Mouse (Mus musculus) frontal cortex, adult 2 months (tissue): Measurements from ENCODE around the gene Gemin8. TPM values are rescaled to one million over a fixed set of nuclear protein-coding genes. Genes with fewer than 3 reads are reported as not detected.

ENCODE experiments used
- DNase-seq, 2 experiments: peaks; one replicate each; pipeline ENCODE4 v3.0.0; 2022; ENCODE audit warnings: low spot score in 1 of 2; ENCODE audit errors: extremely low spot score in 1 of 2
- polyA plus RNA-seq: library from polyadenylated mRNA; depleted of rRNA; stranded (reverse); fragments of >200 nt; gene quantifications from 2 replicates; pipeline ENCODE4 v1.2.3, GENCODE M21; 2012; rRNA removed

Gemin8 gene
- 15.6 and 16.4 TPM in 2 replicates for polyA plus RNA-seq

GRCm38 (mm10) chrX:166169892-166170799 lies at the start of gene Gemin8:
Gene Gemin8 (plus strand): TSS chrX:166170454.
- DNase-seq: peak; percentile 94 to 96

GRCm38 (mm10) chrX:166147158-166147846 lies 23.0 kb upstream of the Gemin8 start:
- peak in 1 of 2 experiments; percentile 44 for DNase-seq

- DNase-seq: no peak
Measured at GRCm38 (mm10) chrX:166162773-166163172, 7.5 kb upstream of the Gemin8 start.

GRCm38 (mm10) chrX:166167307-166167706 lies 2.9 kb upstream of the Gemin8 start:
- peak in 1 of 2 experiments; percentile 80 for DNase-seq

- no peak for DNase-seq
Measured at GRCm38 (mm10) chrX:166167923-166168322, 2.3 kb upstream of the Gemin8 start.

GRCm38 (mm10) chrX:166170800-166171738 lies 815 bp downstream of the Gemin8 start:
- no peak for DNase-seq

- no peak for DNase-seq
Measured at GRCm38 (mm10) chrX:166172041-166172440, 1.8 kb downstream of the Gemin8 start.

- DNase-seq: no peak
Measured at GRCm38 (mm10) chrX:166172661-166173060, 2.4 kb downstream of the Gemin8 start.

GRCm38 (mm10) chrX:166173796-166174195 lies 3.5 kb downstream of the Gemin8 start:
- peak; percentile 11 to 50 for DNase-seq

GRCm38 (mm10) chrX:166177929-166178328 lies 7.7 kb downstream of the Gemin8 start:
- DNase-seq: no peak

GRCm38 (mm10) chrX:166183094-166183493 lies 12.8 kb downstream of the Gemin8 start:
- no peak for DNase-seq

GRCm38 (mm10) chrX:166185327-166185913 lies 15.2 kb downstream of the Gemin8 start:
- DNase-seq: no peak

- no peak for DNase-seq
Measured at GRCm38 (mm10) chrX:166187803-166188202, 17.5 kb downstream of the Gemin8 start.

- DNase-seq: no peak
Measured at GRCm38 (mm10) chrX:166196327-166196726, 26.1 kb downstream of the Gemin8 start.

- DNase-seq: no peak
Measured at GRCm38 (mm10) chrX:166198266-166198665, 28.0 kb downstream of the Gemin8 start.

GRCm38 (mm10) chrX:166199812-166200211 lies 29.6 kb downstream of the Gemin8 start:
- DNase-seq: no peak

GRCm38 (mm10) chrX:166214576-166214975 lies 44.3 kb downstream of the Gemin8 start:
- peak; percentile 46 to 66 for DNase-seq

- DNase-seq: no peak
Measured at GRCm38 (mm10) chrX:166216248-166216647, 46.0 kb downstream of the Gemin8 start.

- DNase-seq: peak; percentile 42 to 76
Measured at GRCm38 (mm10) chrX:166216720-166217119, 46.5 kb downstream of the Gemin8 start.

GRCm38 (mm10) chrX:166219331-166219730 lies 49.1 kb downstream of the Gemin8 start:
- DNase-seq: no peak
